Mouse (Mus musculus) adrenal gland, adult 2 months (tissue): ENCODE measurements around the gene Acaa1a. TPM values are rescaled to one million over a fixed set of nuclear protein-coding genes. Genes with fewer than 3 reads are reported as not detected.

ENCODE experiments used
- DNase-seq: peaks from one replicate; pipeline ENCODE4 v3.0.0; 2021
- long read RNA-seq: library from polyadenylated mRNA; stranded (forward); transcript quantifications from one replicate; pipeline ENCODE4 v2.0.0, GENCODE M21; 2021
- polyA plus RNA-seq: library from polyadenylated mRNA; depleted of rRNA; stranded (reverse); fragments of >200 nt; gene quantifications from 2 replicates; pipeline ENCODE4 v1.2.3, GENCODE M21; 2012; rRNA removed
- total RNA-seq, 2 experiments: library from RNA; stranded (reverse); gene quantifications; 2 replicates each; pipeline ENCODE4 v1.2.3; 2021

Gene Acaa1a
- total RNA-seq (100 to 1,000 TPM in 1 of 2 experiments, 10 to 100 TPM in 1; 79.6 to 121 TPM), polyA plus RNA-seq (607 and 681 TPM in 2 replicates)
- long read RNA-seq, transcript Acaa1a-201 (12 exons, 1,762 nt), result major isoform, 177 of 206 reads
- long read RNA-seq, partial matches to known transcripts, result 15 of 206 reads
- long read RNA-seq, other reads (novel, unspliced or antisense), result 14 of 206 reads

- DNase-seq, result peak; percentile 90
Measured at GRCm38 (mm10) chr9:119339558-119340211, at the start of gene Acaa1a. Gene Acaa1a (plus strand): TSS chr9:119339676.

DNA sequence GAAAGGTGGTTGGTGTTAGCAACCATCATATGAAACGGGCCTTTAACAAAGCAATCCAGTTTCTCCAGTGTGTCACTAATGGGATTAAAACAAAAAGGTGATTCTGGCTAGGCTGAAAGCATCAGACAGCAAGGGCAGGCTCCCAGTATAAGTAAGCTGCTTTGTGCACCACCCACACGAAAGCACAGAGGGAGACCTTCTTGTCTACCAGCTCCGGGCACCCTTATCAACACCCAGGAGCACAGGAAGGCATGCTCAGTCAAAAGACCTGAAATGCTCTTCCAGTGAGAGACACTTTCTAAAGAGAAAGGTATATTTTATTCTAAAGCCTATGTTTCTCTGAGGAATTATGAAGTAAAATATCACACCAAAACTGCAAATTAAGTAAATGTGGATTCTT lies 48.7 kb upstream of the Acaa1a start:
- DNase-seq, result no peak

DNA sequence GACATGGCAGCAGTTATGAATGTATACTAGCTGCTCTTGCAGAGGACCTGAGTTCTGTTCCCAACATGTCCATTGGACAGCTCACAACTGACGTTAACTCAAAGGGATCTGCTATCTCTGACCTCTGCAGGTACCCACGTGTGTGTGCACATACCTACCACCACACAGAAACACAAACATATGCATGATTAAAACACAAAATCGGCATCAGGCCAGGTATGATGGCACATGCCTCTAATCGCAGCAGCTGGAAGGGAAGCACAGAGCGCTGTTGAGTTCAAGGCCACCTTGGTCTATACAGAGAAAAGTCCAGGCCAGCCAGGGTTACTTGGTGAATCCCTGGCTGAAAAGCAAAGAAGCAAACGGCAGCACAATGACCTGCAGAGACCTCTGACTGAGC lies 41.8 kb upstream of the Acaa1a start:
- no peak for DNase-seq

DNA sequence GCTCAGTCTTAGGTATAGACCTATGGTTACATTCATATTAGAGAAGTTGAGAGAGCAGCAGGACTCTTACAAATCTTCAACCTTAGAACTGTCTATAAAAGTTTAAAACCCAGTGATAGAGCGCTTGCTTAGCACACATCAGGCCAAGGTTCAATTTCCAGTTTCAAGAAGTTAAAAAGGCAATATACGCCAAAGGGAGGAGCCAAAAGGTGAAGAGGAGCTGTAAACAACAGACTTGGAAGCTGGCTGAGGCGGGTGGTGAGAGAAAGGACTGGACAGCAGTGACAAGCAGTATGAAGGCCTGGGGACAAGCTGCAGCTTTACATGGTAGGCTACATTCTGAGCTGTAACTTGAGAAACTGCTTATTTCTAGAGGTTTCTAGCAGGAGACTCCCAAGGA lies 40.9 kb upstream of the Acaa1a start:
- no peak for DNase-seq

- DNase-seq, result no peak
Measured at GRCm38 (mm10) chr9:119305863-119306262, 33.6 kb upstream of the Acaa1a start.

- no peak for DNase-seq
Measured at GRCm38 (mm10) chr9:119309067-119309466, 30.4 kb upstream of the Acaa1a start.

DNA sequence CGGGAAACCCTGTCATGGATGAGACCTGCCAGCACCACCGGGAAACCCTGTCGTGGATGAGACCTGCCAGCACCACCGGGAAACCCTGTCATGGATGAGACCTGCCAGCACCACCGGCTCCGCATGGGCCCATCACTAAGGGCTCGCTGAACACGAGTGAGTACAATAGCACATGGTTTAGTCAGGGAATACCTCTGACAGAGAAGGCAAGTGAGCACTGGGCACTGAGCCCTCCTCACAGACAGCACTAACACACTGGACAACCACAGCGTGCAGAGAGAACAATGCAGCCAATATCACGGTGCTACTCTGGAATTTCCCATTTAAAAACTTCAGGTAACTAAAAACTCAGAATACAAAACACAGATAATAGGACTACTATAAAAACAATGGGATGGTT lies 26.4 kb upstream of the Acaa1a start:
- DNase-seq, result no peak

DNA sequence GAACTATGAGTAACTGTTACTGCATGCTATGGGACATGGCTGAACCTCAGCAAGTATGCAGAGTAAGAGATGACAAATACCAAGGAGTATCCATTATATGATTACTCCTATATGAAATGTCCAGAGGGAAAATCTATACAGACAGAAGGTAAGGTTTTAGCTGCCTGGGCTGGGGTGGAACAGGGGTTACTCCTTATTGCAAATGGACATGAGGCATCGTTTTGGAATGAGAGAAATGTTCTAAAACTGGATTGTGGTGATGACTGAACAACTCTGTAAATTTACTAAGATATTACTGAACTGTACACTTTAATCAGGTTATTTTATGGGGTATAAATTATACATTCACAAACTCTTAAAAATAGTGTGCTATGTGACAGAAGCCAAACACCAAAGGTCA lies 20.6 kb upstream of the Acaa1a start:
- DNase-seq, result no peak

DNA sequence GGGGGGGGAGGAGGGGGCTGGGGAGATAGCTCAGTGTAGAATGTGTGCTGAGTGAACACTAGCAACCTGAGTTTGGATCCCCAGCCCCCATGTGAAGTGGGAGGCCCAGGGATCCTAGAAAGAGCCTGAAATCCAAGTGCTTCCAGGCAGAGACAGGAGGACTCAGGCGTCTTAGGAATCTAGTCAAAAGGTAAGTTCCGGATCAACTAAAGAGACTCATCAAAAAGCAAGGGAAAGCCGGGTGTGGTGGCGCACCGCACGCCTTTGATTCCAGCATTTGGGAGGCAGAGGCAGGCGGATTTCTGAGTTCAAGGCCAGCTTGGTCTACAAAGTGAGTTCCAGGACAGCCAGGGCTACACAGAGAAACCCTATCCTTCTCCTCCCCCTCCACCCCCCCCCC lies 19.0 kb upstream of the Acaa1a start:
- no peak for DNase-seq

DNA sequence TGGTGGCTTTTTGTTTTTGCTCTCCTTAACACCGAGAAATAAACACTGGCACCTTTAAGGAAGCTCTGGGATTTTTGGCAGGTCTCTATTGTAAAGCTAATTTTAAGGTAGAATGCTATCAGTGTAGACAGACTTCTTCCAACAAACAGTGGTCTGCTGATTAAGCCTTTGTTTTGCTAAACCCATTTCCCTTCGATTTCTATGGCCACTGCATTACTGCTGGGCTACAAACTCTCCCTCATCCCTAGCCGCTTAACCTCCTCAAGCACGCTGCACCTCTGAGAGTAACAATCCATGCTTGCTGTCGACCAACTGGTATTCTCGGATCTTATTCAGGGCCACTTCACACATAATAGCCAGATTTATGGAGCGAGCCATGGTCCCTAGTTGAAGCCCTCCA lies 18.5 kb upstream of the Acaa1a start:
- DNase-seq, result no peak

- no peak for DNase-seq
Measured at GRCm38 (mm10) chr9:119321392-119322229, 17.9 kb upstream of the Acaa1a start.

GRCm38 (mm10) chr9:119322289-119323259 lies 16.9 kb upstream of the Acaa1a start, which contains the start of gene Oxsr1:
Gene Oxsr1 (minus strand): TSS chr9:119322427.
- peak; percentile 100 for DNase-seq

DNA sequence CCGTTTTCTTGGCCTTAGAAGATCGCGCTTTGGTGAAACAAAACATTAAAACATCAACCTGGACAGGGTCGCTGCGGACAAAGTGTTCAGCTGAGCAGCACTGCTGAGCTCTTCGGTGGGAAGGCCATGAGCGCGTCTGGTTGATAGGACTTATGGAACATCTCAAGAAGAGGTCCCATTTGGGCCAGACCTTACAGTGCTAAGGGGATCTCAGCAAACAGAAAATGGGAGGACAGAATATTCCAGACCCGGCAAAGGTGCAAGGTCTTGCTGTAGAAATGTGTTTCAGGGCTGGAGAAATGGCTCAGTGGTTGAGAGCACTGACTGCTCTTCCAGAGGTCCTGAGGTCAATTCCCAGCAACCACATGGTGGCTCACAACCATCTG lies 16.2 kb upstream of the Acaa1a start:
- DNase-seq, result no peak

DNA sequence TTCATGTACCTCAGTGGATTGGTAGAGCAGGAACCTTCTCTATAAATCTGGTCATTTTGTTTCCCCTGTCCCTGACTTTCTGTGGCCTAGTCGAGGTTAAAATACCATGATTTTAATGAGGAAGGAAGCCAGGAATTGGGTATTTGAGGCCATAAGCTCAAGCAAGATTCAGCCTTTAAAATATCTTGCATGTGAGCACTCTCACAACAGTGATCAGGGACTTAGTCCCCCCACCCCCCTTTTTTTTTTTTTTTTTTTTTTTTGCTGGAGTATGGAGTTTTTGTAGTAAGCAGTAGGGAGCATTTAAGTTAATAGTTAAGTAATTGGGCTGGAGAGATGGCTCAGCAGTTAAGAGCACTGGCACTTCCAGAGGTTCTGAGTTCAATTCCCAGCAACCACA lies 15.3 kb upstream of the Acaa1a start:
- no peak for DNase-seq

DNA sequence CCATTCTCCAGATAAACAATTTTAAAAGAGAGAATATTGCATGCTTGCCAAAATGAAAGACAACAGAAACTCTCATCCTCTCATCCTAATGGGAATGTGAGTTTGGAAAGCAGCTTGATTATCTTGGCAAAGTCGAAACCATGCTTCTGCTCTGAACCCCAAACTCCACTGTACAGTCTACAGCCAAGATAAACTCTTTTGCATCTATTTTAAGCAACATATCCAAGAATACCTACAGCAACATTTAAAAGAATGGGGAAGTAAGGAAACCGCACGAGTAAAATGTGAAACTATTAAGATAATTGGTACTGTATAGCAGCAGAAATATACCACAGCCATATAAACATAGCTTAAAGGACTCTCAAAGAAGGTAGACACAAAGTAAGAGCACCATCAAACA lies 11.0 kb upstream of the Acaa1a start:
- no peak for DNase-seq

DNA sequence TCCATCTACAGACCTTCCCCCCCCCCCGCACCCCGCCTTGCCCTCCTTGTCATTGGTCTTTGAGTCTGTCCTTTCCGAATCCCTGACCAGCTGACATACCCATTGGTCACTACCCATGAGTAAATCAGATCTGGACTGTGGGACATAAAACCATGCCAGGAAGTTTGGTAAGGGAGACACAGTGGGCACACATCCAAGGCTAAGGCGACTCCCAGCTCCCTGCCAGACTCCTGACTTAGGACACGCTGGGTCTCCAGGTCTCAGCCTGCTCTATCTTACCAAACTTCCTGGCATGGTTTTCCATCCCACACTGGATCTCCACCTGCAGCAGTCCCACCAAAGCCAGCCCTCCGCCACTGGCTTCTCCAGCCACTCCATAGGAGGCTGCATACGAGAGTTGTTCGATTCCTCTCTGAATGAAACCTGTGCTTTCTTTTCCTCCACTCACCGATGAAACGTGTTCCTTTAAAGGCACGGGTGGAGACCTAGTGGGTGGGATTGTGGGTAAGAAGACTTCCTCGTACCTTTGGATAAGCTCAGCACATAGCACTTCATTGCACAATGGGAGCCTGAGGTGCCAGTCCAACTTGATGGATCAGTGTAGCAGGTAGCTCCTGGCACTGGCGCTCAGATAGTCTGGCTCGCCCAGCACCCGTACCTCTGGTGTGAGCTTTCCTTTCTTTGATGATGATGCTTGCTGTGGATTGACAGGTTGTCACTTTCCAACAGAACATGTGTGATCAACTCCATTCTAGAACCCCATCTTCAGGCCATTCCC lies 9.1 kb upstream of the Acaa1a start:
- DNase-seq, result peak; percentile 76

GRCm38 (mm10) chr9:119334324-119334723 lies 5.2 kb upstream of the Acaa1a start:
- DNase-seq, result peak; percentile 58

GRCm38 (mm10) chr9:119334834-119335233 lies 4.6 kb upstream of the Acaa1a start:
- DNase-seq, result no peak

DNA sequence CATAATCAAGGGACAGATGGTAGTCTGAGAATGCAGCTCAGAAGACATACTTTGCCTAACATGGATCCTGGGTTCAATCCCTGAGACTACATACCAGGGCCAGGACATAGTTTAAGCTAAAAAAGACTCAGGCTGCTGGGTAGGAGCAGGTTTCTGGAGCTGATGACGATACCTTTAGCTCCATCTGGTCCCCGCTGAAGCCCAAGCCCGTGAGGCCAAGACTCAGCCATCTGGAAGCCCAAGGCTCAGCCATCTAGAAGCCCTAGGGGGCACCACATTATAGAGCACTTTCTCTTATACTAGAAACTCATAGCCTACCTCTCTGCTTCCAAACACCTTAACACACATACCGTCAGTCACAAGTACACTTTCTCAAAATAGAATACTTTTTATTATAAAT lies 3.9 kb upstream of the Acaa1a start:
- DNase-seq, result no peak

GRCm38 (mm10) chr9:119337842-119338241 lies 1.6 kb upstream of the Acaa1a start:
- DNase-seq, result no peak

DNA sequence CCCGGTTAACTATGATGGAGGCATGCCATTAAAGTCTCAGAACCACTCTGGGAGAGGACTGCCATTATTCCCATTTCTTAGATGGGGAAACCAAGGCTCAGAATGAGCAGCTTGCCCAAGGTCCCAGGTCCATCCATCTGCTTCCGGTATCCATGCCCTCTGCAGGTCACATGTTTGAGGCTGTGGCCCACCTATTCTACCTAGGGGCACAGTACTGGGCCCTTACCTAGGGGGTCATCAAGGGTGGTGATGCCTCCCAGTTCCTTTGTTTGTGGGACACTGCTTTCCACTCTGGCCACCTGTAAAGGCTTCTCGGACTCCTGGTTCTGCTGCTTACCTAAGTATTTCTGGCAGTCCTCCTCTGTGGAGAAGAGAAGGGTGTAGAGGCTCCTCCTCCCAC lies 1.1 kb upstream of the Acaa1a start:
- no peak for DNase-seq
